ENCODE assay signal across 19 mouse cellular contexts in genomic region chr3:31444311-31444710, GRCm38 (mm10).
"Had no signal": no experiment of that assay in that cellular context is flagged by ENCODE, and none has a peak within 500 bp of the region (broad histone marks: within the 10 kb centered on the region; RNA-seq: fewer than 3 reads in every experiment).

No protein-coding gene starts in this region.

- DNase-seq: lung, adult 18-20 months; lung, embryonic 14.5 days; lung, postnatal 10 days; lung, postnatal 4 days; midbrain, embryonic 14.5 days; retina, postnatal 1 day; right cerebral cortex, adult 18-20 months; right cerebral cortex, postnatal 25 days; right cerebral cortex, postnatal 4 days; spleen, adult 18-20 months; thymus, adult 18-20 months; thymus, postnatal 14 days; thymus, postnatal 36 days had no signal

- ATAC-seq: midbrain, embryonic 16.5 days had no signal

- H3K4me2 ChIP-seq: lung, embryonic 14.5 days; midbrain, embryonic 12.5 days; neural tube, embryonic 13.5 days; neural tube, embryonic 15.5 days had no signal

- H3K27me3 ChIP-seq: midbrain, embryonic 12.5 days; neural tube, embryonic 13.5 days; neural tube, embryonic 15.5 days had no signal

- H3K27ac ChIP-seq: midbrain, embryonic 10.5 days; midbrain, embryonic 12.5 days; neural tube, embryonic 13.5 days; neural tube, embryonic 15.5 days had no signal

- H3K9me3 ChIP-seq: midbrain, embryonic 10.5 days; midbrain, embryonic 12.5 days; neural tube, embryonic 13.5 days; neural tube, embryonic 15.5 days had no signal

- H3K36me3 ChIP-seq: midbrain, embryonic 10.5 days; midbrain, embryonic 12.5 days; neural tube, embryonic 13.5 days; neural tube, embryonic 15.5 days had no signal

- H3K4me3 ChIP-seq: midbrain, embryonic 10.5 days; midbrain, embryonic 12.5 days; myocyte; neural tube, embryonic 13.5 days; neural tube, embryonic 15.5 days had no signal

- H3K9ac ChIP-seq: lung, embryonic 14.5 days; midbrain, embryonic 12.5 days; neural tube, embryonic 13.5 days; neural tube, embryonic 15.5 days had no signal

- H3K4me1 ChIP-seq: midbrain, embryonic 10.5 days; midbrain, embryonic 12.5 days; neural tube, embryonic 13.5 days; neural tube, embryonic 15.5 days had no signal
